Mouse (Mus musculus) spleen, postnatal 36 days (tissue): ENCODE results near the gene Usp9x.
A peak's percentile ranks its signal among the peaks of the same experiment; 100 is the strongest.

Source experiments
- DNase-seq, 2 experiments: peaks; one replicate each; pipeline ENCODE4 v3.0.0; 2022; ENCODE audit warnings: low spot score in 2 of 2, mixed read lengths in 1 of 2

Gene Usp9x

DNA sequence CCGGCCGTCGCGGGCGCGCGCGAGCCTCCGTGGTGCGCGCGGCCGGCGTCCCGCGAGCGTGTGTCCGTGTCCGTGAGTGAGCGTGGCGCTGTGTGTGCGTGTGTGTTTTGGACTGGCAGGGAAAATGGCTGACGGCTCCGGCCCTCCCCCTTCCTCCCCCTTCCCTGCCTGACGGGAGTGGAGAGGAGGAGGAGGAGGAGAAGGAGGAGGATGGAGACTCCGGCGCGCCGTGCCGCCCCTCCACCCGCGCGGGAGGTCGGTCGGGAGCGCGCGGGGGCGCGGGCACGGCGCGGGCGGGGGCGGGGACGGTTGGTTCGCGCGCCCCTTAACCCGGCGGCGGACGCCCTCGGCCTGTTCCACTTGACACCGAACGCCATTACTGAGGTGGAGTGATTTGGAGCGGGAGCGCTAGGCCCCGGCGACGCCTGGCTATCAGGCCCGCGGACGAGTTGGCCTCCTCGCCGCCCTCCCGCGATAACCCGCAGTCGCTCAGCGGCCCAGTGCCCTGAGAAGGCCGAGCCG lies 1.2 kb downstream of the Usp9x start:
- peak; percentile 48 to 54 for DNase-seq

- DNase-seq: no peak
Observed at GRCm38 (mm10) chrX:13085621-13086020, 14.3 kb downstream of the Usp9x start.

GRCm38 (mm10) chrX:13096985-13097384 lies 25.7 kb downstream of the Usp9x start:
- no peak for DNase-seq

DNA sequence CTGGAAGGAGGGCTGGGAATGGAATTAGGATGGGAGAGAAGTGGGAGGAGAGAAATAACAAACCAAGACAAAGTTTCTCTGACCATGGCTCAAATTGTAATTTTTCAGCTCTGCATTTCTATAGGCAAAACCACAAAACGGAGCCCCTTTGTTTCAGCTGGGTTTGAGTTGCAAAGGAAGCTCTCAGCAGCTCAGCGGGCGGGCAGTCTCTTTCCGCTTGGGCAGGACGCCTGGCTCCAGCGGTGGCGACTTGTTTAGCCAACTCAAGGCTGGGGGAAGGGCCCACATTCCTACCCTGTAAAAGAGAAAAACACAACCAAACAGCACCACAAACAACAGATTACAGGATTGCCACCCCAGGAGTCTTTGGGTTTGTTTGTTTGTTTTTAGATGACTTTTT lies 135.2 kb downstream of the Usp9x start:
- DNase-seq: no peak

DNA sequence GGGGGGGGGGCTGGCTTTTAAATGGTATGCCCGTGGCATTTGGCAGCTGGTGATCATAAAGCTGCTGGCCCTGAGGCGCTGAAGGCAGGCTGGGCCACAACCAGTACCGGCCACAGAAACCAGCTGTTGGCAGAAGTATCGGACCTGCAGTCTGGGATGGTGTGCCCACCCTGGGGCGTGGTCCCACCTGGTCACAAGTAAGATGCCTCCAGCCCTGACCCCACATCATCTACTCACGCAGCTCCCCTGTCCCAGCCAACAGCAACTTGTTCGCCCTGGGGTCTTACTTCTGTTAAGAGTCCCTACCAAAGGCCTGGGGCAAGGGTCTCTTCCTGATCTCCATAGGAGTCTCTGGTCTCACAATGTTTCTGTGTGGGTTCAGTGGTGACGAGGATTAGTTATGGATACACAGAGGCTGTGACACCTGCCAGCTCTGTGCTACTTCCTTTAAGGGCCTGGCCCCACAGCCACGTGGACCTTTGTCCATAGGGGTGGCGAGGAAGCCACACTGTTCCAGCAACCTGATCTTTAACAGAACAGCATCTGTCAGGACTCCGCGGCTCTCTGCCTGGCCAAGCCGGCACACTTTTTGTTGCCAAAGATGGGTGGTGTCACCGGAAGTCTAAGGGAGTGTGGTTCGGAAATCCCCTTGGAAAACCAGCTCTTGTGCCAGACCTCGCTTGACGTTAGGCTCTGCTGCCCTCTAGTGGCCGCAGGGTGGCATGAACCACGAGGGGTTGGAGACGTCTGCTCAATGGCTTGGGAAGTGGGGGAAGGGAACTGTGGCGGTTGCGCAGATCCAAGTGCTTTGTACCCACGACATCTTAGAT lies 136.4 kb downstream of the Usp9x start:
- peak; percentile 70 to 77 for DNase-seq

GRCm38 (mm10) chrX:13208404-13208803 lies 137.1 kb downstream of the Usp9x start:
- no peak for DNase-seq

- DNase-seq: no peak
Observed at GRCm38 (mm10) chrX:13214275-13214674, 143.0 kb downstream of the Usp9x start.
